Mouse (Mus musculus): Measurements from ENCODE around the gene Asic4. TPM values are rescaled to one million over a fixed set of nuclear protein-coding genes. Genes with fewer than 3 reads are reported as not detected.

Gene Asic4
- total and polyA plus RNA-seq, 2 experiments from 2014 or later, result 7.7 to 21.4 TPM

DNA sequence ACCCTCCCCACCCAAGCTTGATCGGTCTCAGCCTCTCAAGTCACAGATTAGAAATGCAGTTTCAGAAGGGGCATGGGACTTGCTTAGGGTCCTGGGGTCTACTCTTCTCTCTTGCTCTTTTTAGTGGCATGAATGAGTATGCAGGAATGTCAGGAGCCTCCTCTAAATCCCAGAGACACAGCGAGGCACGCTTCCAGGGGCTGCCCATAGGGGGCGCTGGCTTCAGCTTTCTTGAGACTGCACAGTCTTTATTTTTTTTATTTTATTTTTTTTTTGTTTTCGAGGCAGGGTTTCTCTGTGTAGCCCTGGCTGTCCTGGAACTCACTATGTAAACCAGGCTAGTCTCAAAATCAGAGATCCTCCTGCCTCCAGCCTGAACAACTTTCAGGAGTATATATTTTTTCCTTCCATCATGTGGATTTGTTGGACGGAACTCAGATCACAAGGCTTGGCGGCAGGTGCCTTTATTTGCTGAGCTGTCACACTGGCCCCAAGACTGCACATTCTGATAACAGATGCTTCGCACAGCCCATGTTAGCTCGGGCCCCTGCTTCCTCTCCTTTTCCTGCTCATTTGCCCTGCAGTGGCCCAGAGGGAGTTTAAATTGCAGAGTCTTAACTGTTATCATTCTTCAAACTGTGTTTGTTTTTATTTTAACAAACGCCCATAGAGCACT lies 24.3 kb upstream of the Asic4 start:
- no peaks in the 10 kb centered on the region for H3K9me3 ChIP-seq (ENCODE audit: low read length)
- peaks cover 29% of the 10 kb centered on the region for H3K27me3 ChIP-seq (ENCODE audit: insufficient read depth, low read length)
- no peak overlapping the region for H3K4me3 ChIP-seq (ENCODE audit: low read depth, low read length)
- TF ChIP-seq CTCF (IDR thresholded peaks at IDR 0.05; ENCODE audit: low read depth), result peak; percentile 66
- DNase-seq (peak; percentile 79), ATAC-seq (no peak)
- no peak overlapping the region for H3K9ac ChIP-seq
- WGBS, result 36% methylated on average over 10 of the region's 10 CpGs
- peaks cover 1% of the 10 kb centered on the region; the same call in 1 of the 2 replicates for H3K36me3 ChIP-seq (ENCODE audit: insufficient read depth)
- no peak overlapping the region for H3K27ac ChIP-seq (ENCODE audit: low read depth, low read length)
- H3K4me2 ChIP-seq (ENCODE audit: low read depth), result no peak overlapping the region
- no peaks in the 10 kb centered on the region for H3K4me1 ChIP-seq (ENCODE audit: insufficient read depth)

DNA sequence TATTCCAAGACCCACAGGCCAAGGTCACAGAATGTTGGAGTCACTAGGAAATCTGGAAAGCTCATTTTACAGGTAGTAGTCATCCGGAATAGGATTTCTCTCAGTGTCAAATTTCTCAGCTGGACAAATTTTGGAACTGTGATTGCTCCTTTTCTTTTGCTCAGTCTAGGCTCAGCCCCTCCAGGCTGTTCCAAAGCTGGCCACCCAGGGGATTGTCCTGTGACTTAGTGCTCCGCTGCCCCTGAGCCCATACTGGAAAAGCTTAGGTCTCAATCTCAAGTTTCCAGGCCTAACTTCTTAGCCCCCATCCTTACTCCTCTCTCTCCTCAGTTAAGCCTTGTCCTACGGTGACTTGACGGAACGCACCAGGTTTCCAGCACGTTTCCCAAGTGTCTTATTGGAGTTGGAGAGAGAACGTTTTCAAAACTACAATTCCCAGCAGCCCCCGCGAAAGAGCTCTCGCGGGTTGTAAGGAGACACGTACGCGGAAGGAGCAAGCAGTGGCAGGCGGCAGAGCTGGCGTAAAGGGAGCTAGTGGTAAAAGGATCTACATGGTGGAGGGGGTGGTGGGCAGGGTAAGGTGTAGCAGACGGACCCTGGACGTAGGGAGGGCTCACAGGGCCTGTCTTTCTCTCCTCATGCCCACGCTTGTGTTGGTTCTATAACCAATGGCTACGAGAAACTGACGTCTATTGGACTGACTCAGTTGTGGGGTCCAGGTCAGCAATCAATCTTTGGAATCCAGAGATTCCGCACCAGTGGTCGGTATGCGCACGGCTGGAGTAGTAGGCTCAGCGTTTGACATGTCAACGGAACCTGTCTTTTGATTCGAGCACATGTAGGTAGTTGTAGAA lies 14.5 kb upstream of the Asic4 start, which contains the start of gene Gmppa:
TSS of gene Gmppa (plus strand) at position 456 of the 854 bp plus-strand sequence.
- peak within 1 kb of the TSS; percentile 56 for H3K4me3 ChIP-seq (ENCODE audit: low read depth, low read length)
- no peaks in the 10 kb centered on the region for H3K9me3 ChIP-seq (ENCODE audit: low read length)
- H3K9ac ChIP-seq, result peak within 1 kb of the TSS; percentile 70
- H3K4me1 ChIP-seq (ENCODE audit: insufficient read depth), result no peaks in the 10 kb centered on the region
- H3K27ac ChIP-seq (ENCODE audit: low read depth, low read length), result peak within 1 kb of the TSS; percentile 69
- H3K4me2 ChIP-seq (ENCODE audit: low read depth), result peak within 1 kb of the TSS; percentile 64
- DNase-seq (peak; percentile 88), ATAC-seq (peak; percentile 95)
- peaks cover 7% of the 10 kb centered on the region for H3K36me3 ChIP-seq (ENCODE audit: insufficient read depth)
- no peaks in the 10 kb centered on the region for H3K27me3 ChIP-seq (ENCODE audit: insufficient read depth, low read length)
- 6% methylated on average over 28 of the region's 28 CpGs for WGBS
- no peak for TF ChIP-seq CTCF (IDR thresholded peaks at IDR 0.05; ENCODE audit: low read depth)

DNA sequence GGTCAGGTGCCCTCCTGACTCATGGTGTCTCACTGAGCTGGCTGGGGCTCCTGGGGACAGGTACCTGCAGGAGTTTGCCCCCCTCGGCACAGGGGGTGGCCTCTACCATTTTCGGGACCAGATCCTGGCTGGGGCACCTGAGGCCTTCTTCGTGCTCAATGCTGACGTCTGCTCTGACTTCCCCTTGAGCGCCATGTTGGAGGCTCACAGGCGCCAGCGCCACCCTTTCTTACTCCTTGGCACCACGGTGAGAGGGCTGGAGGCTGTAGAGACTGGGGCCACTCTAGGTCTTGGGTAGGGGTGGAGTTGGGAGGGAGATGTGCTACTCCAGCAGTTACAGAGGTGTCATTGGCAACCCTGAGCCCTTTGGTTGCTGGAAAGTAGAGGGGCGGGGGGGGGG lies 11.5 kb upstream of the Asic4 start:
- Histone ChIP-seq H3K27me3 (ENCODE audit: insufficient read depth, low read length) (no peaks in the 10 kb centered on the region), H3K9me3 (ENCODE audit: low read length) (no peaks in the 10 kb centered on the region), H3K27ac (ENCODE audit: low read depth, low read length) (no peak overlapping the region), H3K4me3 (ENCODE audit: low read depth, low read length) (no peak overlapping the region), H3K9ac (no peak overlapping the region), H3K36me3 (ENCODE audit: insufficient read depth) (peaks cover 7% of the 10 kb centered on the region), H3K4me2 (ENCODE audit: low read depth) (no peak overlapping the region), H3K4me1 (ENCODE audit: insufficient read depth) (no peaks in the 10 kb centered on the region; the same call in 1 of the 2 replicates)
- no peak for TF ChIP-seq CTCF (IDR thresholded peaks at IDR 0.05; ENCODE audit: low read depth)
- DNase-seq (no peak), ATAC-seq (no peak)
- 78% methylated on average over 9 of the region's 9 CpGs for WGBS

DNA sequence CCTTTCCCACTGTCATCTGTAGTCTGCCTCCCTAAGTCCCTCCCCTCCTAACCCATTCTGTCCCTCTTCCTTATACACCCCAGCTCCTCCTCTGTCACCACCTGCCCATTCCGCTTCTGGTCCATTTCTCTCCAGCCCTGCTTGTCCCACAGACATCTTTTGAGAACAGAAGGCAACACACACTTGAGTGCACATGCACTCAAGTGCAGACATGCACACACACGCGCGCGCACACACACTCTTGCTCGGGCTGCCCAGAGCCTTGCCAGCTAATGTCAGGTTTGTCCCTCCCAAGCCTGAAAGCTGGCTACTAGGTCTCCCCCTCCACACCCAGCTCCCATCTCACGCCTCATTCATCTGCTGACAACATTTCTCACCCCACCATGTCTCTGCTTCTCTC lies 9.6 kb upstream of the Asic4 start:
- Histone ChIP-seq H3K9ac (no peak overlapping the region), H3K4me1 (ENCODE audit: insufficient read depth) (peaks cover 14% of the 10 kb centered on the region; the same call in 1 of the 2 replicates), H3K27me3 (ENCODE audit: insufficient read depth, low read length) (no peaks in the 10 kb centered on the region), H3K36me3 (ENCODE audit: insufficient read depth) (peaks cover 7% of the 10 kb centered on the region), H3K27ac (ENCODE audit: low read depth, low read length) (no peak overlapping the region), H3K4me2 (ENCODE audit: low read depth) (no peak overlapping the region), H3K9me3 (ENCODE audit: low read length) (no peaks in the 10 kb centered on the region), H3K4me3 (ENCODE audit: low read depth, low read length) (no peak overlapping the region)
- no peak for ATAC-seq
- TF ChIP-seq CTCF (IDR thresholded peaks at IDR 0.05; ENCODE audit: low read depth), result no peak
- WGBS, result 88% methylated on average over 7 of the region's 7 CpGs
- no peak for DNase-seq

DNA sequence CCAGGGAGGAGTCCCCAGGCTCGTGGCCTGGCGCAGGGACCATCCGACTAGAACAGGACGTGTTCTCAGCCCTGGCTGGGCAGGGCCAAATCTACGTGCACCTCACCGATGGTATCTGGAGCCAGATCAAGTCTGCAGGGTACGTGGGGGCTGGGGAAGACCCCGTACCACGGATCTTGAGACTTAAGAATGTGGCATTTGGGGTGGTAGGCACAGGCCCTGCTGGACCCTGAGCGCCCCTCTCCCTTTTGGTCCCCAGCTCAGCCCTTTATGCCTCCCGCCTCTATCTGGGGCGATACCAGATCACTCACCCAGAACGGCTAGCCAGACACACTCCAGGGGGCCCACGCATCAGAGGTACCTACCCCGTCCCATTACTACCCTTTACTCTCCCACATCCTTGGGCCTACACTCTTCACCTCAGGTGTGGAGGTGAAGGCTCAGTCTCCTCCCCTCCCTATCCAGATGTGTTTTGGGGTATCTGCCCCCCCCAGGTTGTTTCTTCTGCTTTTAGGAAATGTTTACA lies 8.7 kb upstream of the Asic4 start:
- Histone ChIP-seq H3K27ac (ENCODE audit: low read depth, low read length) (no peak overlapping the region), H3K4me1 (ENCODE audit: insufficient read depth) (peaks cover 14% of the 10 kb centered on the region; the same call in 1 of the 2 replicates), H3K36me3 (ENCODE audit: insufficient read depth) (peaks cover 7% of the 10 kb centered on the region), H3K27me3 (ENCODE audit: insufficient read depth, low read length) (peaks cover 6% of the 10 kb centered on the region; the same call in 1 of the 2 replicates), H3K9ac (no peak overlapping the region), H3K4me3 (ENCODE audit: low read depth, low read length) (no peak overlapping the region), H3K4me2 (ENCODE audit: low read depth) (no peak overlapping the region), H3K9me3 (ENCODE audit: low read length) (no peaks in the 10 kb centered on the region)
- DNase-seq, result no peak
- TF ChIP-seq CTCF (IDR thresholded peaks at IDR 0.05; ENCODE audit: low read depth), result no peak
- WGBS, result 82% methylated on average over 15 of the region's 15 CpGs
- no peak for ATAC-seq

DNA sequence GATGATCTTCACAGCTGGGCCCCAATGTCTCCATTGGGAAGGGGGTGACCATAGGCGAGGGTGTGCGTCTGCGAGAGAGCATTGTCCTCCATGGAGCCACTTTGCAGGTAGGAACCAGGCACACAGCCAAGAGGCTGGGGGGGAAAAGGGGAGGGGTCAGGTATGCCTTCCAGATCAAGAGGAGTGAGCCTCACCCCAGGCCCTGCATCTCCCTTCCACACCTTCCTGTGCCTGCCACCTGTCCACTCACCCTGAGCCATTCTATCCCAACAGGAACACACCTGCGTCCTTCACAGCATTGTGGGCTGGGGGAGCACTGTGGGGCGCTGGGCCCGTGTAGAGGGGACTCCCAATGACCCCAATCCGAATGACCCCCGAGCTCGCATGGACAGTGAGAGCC lies 8.1 kb upstream of the Asic4 start:
- Histone ChIP-seq H3K9me3 (ENCODE audit: low read length) (no peaks in the 10 kb centered on the region), H3K27me3 (ENCODE audit: insufficient read depth, low read length) (peaks cover 12% of the 10 kb centered on the region; the same call in 1 of the 2 replicates), H3K27ac (ENCODE audit: low read depth, low read length) (no peak overlapping the region), H3K36me3 (ENCODE audit: insufficient read depth) (peaks cover 7% of the 10 kb centered on the region), H3K9ac (no peak overlapping the region), H3K4me3 (ENCODE audit: low read depth, low read length) (no peak overlapping the region), H3K4me1 (ENCODE audit: insufficient read depth) (peaks cover 14% of the 10 kb centered on the region), H3K4me2 (ENCODE audit: low read depth) (no peak overlapping the region)
- ATAC-seq (no peak), DNase-seq (no peak)
- no peak for TF ChIP-seq CTCF (IDR thresholded peaks at IDR 0.05; ENCODE audit: low read depth)
- WGBS, result 82% methylated on average over 9 of the region's 9 CpGs

Data from forebrain, postnatal 0 days (tissue).